Mouse (Mus musculus) MEL (cell line): Measurements from ENCODE around the gene Fam155a. TPM values are rescaled to one million over a fixed set of nuclear protein-coding genes. Genes with fewer than 3 reads are reported as not detected.

Source experiments
- DNase-seq: peaks from one replicate; pipeline ENCODE4 v3.0.0; 2011; ENCODE audit warnings: low read depth, low spot score
- H3K27ac ChIP-seq: 2 replicates; pipeline ENCODE4 v1.5.1; 2012; ENCODE audit warnings: low read depth, mild to moderate bottlenecking, control low read depth, low read length, moderate library complexity; ENCODE audit not compliant: control insufficient read depth
- H3K27me3 ChIP-seq, 2 experiments: fragments of 150-350 bp in 1 of 2; sonication (generic) in 1 of 2; 2 replicates each; pipeline ENCODE4 v1.6.1; 2012; ENCODE audit warnings: low read length in 2 of 2, mild to moderate bottlenecking in 2 of 2, improper control_type of control experiment in 1 of 2, moderate library complexity in 1 of 2; ENCODE audit not compliant: insufficient read depth in 2 of 2, control insufficient read depth in 1 of 2
- H3K36me3 ChIP-seq, 2 experiments: 2 replicates each; pipeline ENCODE4 v1.6.1; 2012 to 2014; ENCODE audit warnings: low read length in 2 of 2, improper control_type of control experiment in 1 of 2, inconsistent platforms in 1 of 2, mild to moderate bottlenecking in 1 of 2; ENCODE audit not compliant: insufficient read depth in 2 of 2, control insufficient read depth in 1 of 2
- H3K4me1 ChIP-seq, 2 experiments: fragments of 150-350 bp in 1 of 2; sonication (generic) in 1 of 2; 2 replicates each; pipeline ENCODE4 v1.6.1; 2012; ENCODE audit warnings: low read length in 2 of 2, improper control_type of control experiment in 1 of 2, mild to moderate bottlenecking in 1 of 2; ENCODE audit not compliant: insufficient read depth in 2 of 2, control insufficient read depth in 1 of 2
- H3K4me3 ChIP-seq, 2 experiments: fragments of 150-350 bp in 1 of 2; sonication (generic) in 1 of 2; 2 replicates each; pipeline ENCODE4 v1.5.1; 2012; ENCODE audit warnings: low read depth in 2 of 2, low read length in 2 of 2, mild to moderate bottlenecking in 2 of 2, moderate library complexity in 2 of 2, control low read depth in 1 of 2, improper control_type of control experiment in 1 of 2; ENCODE audit not compliant: control insufficient read depth in 1 of 2, insufficient read depth in 1 of 2
- H3K79me2 ChIP-seq: 2 replicates; pipeline ENCODE4 v1.6.1; 2012; ENCODE audit warnings: mild to moderate bottlenecking, low read length, moderate library complexity; ENCODE audit not compliant: control insufficient read depth, poor library complexity, insufficient read depth
- H3K9ac ChIP-seq: 2 replicates; pipeline ENCODE4 v1.6.1; 2012; ENCODE audit warnings: low read depth, mild to moderate bottlenecking, control low read depth, low read length, moderate library complexity; ENCODE audit not compliant: control insufficient read depth, poor library complexity, severe bottlenecking
- H3K9me3 ChIP-seq: fragments of 150-350 bp; sonication (generic); replicated peaks from 2 replicates; pipeline ENCODE4 v1.6.1; 2012; ENCODE audit warnings: mild to moderate bottlenecking, low read length, improper control_type of control experiment, moderate library complexity; ENCODE audit not compliant: insufficient read depth
- CHD2 ChIP-seq: IDR thresholded peaks from 2 replicates; pipeline ENCODE4 v1.6.1; 2011; ENCODE audit warnings: low read length, improper control_type of control experiment
- CTCF ChIP-seq, 3 experiments: IDR thresholded peaks in 2 of 3; conservative IDR thresholded peaks in 1 of 3; 2 replicates each; pipeline ENCODE4 v1.5.1; 2011 to 2012; ENCODE audit warnings: low read length in 3 of 3, low read depth in 2 of 3, mild to moderate bottlenecking in 2 of 3, improper control_type of control experiment in 1 of 3, inconsistent platforms in 1 of 3, mixed read lengths in 1 of 3, moderate library complexity in 1 of 3; ENCODE audit not compliant: control insufficient read depth in 1 of 3, insufficient read depth in 1 of 3, poor library complexity in 1 of 3, severe bottlenecking in 1 of 3
- E2F4 ChIP-seq: IDR thresholded peaks from 2 replicates; pipeline ENCODE4 v1.6.1; 2011; ENCODE audit warnings: low read depth, low read length, improper control_type of control experiment, borderline replicate concordance
- MXI1 ChIP-seq: IDR thresholded peaks from 2 replicates; pipeline ENCODE4 v1.6.1; 2011; ENCODE audit warnings: mild to moderate bottlenecking, low read depth, low read length, improper control_type of control experiment
- MYB ChIP-seq: IDR thresholded peaks from 2 replicates; pipeline ENCODE4 v1.6.1; 2011; ENCODE audit warnings: mild to moderate bottlenecking, low read depth, low read length, improper control_type of control experiment
- NELFE ChIP-seq: IDR thresholded peaks from 2 replicates; pipeline ENCODE4 v1.6.1; 2011; ENCODE audit warnings: low read depth, low read length, improper control_type of control experiment
- POLR2AphosphoS2 ChIP-seq: IDR thresholded peaks from 2 replicates; pipeline ENCODE4 v1.6.1; 2011; ENCODE audit warnings: low read length, improper control_type of control experiment
- RAD21 ChIP-seq: IDR thresholded peaks from 2 replicates; pipeline ENCODE4 v1.6.1; 2011; ENCODE audit warnings: mild to moderate bottlenecking, low read depth, low read length, improper control_type of control experiment
- SIN3A ChIP-seq: IDR thresholded peaks from 2 replicates; pipeline ENCODE4 v1.6.1; 2012; ENCODE audit warnings: low read length, improper control_type of control experiment, inconsistent platforms
- SMC3 ChIP-seq: IDR thresholded peaks from 2 replicates; pipeline ENCODE4 v1.6.1; 2011; ENCODE audit warnings: low read depth, low read length, improper control_type of control experiment
- TAL1 ChIP-seq: IDR thresholded peaks from 2 replicates; pipeline ENCODE4 v1.6.1; 2012; ENCODE audit warnings: mild to moderate bottlenecking, inconsistent platforms, low read length, moderate library complexity, mixed read lengths
- TBP ChIP-seq: IDR thresholded peaks from 2 replicates; pipeline ENCODE4 v1.8.0; 2011; ENCODE audit warnings: low read depth, low read length, improper control_type of control experiment
- UBTF ChIP-seq: IDR thresholded peaks from 2 replicates; pipeline ENCODE4 v1.6.1; 2012; ENCODE audit warnings: low read depth, mild to moderate bottlenecking, inconsistent platforms, low read length, improper control_type of control experiment, moderate library complexity, borderline replicate concordance; ENCODE audit not compliant: insufficient read depth
- ZMIZ1 ChIP-seq: IDR thresholded peaks from 2 replicates; pipeline ENCODE4 v1.6.1; 2012; ENCODE audit warnings: low read depth, mild to moderate bottlenecking, inconsistent platforms, low read length, improper control_type of control experiment, moderate library complexity
- ZNF384 ChIP-seq: IDR thresholded peaks from 2 replicates; pipeline ENCODE4 v1.6.1; 2012; ENCODE audit warnings: low read depth, mild to moderate bottlenecking, inconsistent platforms, low read length, improper control_type of control experiment
- polyA plus RNA-seq, 2 experiments: library from polyadenylated mRNA; stranded (reverse) in 1 of 2; unstranded in 1 of 2; fragments of >175 nt in 1 of 2; fragments of >200 nt in 1 of 2; gene quantifications; 2 replicates each; pipeline versions ENCODE4 v1.2.1 to v1.2.4; 2012; ENCODE audit warnings: low replicate concordance in 2 of 2, low read depth in 1 of 2; ENCODE audit not compliant: insufficient read length in 2 of 2, insufficient read depth in 1 of 2, missing spikeins in 1 of 2
- total RNA-seq: library from RNA; depleted of rRNA; stranded (reverse); fragments of 300-350 nt; gene quantifications from 2 replicates; pipeline ENCODE4 v1.2.3, GENCODE M21; 2012

Fam155a gene
- total and polyA plus RNA-seq, 3 experiments, result not detected

DNA sequence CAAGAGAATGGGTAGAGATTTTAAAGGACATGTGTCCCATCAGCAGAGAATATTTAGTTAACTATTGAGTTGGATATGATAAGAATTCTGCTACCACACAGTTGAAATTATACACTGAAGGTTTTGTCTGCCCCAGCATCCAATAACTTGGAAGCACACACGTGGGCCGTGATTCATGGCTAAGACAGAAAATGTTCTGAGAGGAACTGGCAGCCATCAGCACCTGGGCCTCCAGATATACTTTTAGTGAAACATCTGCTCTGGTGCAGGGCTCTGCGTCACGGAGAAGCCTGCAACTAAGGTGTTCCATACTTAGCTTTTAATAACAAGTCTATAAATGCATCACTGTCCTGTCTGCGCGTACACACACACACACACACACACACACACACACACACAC lies 24.8 kb upstream of the Fam155a start:
- Histone ChIP-seq H3K36me3 (no peaks in the 10 kb centered on the region), H3K79me2 (no peaks in the 10 kb centered on the region), H3K4me3 (no peak overlapping the region), H3K9ac (no peak overlapping the region), H3K27me3 (no peaks in the 10 kb centered on the region), H3K4me1 (no peaks in the 10 kb centered on the region), H3K9me3 (no peaks in the 10 kb centered on the region), H3K27ac (no peak overlapping the region)
- no peak for DNase-seq
- TF ChIP-seq TBP, result no peak
- no peak for TF ChIP-seq RAD21
- no peak for TF ChIP-seq NELFE
- no peak for TF ChIP-seq MYB
- TF ChIP-seq SMC3, result no peak
- no peak for TF ChIP-seq ZNF384
- no peak for TF ChIP-seq CHD2
- TF ChIP-seq ZMIZ1, result no peak
- TF ChIP-seq UBTF, result no peak

DNA sequence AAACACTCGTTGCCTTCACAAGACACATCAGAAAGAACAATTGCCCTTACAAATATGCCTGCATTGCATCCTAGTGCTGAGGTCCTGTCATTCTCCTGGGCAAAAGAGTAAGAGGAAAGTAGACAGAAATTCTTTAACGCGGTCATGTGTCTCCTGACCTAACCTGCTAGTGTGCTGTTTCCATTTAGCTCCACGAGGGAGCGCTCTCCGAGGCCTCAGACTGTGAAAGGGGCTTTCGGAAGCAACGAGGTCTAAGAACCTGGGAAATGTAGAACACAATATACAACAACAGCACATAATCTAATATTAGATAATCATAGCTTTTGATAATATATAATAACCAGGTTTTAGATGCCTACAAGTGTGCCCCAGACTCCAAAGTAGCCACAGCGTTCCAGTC lies 22.4 kb upstream of the Fam155a start:
- DNase-seq, result no peak
- Histone ChIP-seq H3K4me3 (no peak overlapping the region), H3K27me3 (no peaks in the 10 kb centered on the region), H3K27ac (no peak overlapping the region), H3K79me2 (no peaks in the 10 kb centered on the region), H3K9me3 (no peaks in the 10 kb centered on the region), H3K9ac (no peak overlapping the region), H3K36me3 (no peaks in the 10 kb centered on the region), H3K4me1 (no peaks in the 10 kb centered on the region)
- TF ChIP-seq POLR2AphosphoS2 (no peak), SIN3A (no peak), E2F4 (no peak), TAL1 (no peak), NELFE (no peak)

DNA sequence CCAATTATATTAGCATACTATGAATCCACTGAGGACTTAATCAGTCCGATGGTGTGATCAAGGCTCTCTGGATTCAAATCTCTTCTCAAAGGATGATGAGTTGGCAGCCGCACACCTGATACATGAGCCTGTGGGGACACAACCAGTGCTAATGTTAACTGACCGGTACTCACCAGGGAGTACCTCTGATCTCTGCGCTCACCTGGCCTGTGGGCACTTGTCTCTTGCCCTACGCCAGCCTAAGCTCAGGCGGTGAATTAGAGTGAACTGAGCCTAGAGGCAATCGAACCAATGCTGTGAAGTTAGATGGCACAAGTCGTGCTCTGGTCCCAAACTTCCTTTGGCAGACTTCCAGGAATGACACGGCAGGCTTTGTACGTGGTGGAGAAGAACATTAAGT lies 9.4 kb upstream of the Fam155a start:
- TF ChIP-seq CTCF (IDR thresholded peaks at IDR 0.05 in 2 of 3, conservative IDR thresholded peaks at IDR 0.05 in 1 of 3; ENCODE audit: control insufficient read depth in 1 of 3, insufficient read depth in 1 of 3, low read depth in 2 of 3, low read length in 3 of 3, poor library complexity in 1 of 3, severe bottlenecking in 1 of 3), result no peak
- TF ChIP-seq TBP, result no peak
- no peak for TF ChIP-seq CHD2
- no peak for TF ChIP-seq MXI1
- no peak for DNase-seq

More for the DNA sequence above, 9.4 kb upstream of the Fam155a start:
- H3K79me2 ChIP-seq, result no peaks in the 10 kb centered on the region
- no peaks in the 10 kb centered on the region for H3K27me3 ChIP-seq
- no peak overlapping the region for H3K27ac ChIP-seq
- no peak overlapping the region for H3K9ac ChIP-seq
- no peak overlapping the region for H3K4me3 ChIP-seq
- H3K4me1 ChIP-seq, result no peaks in the 10 kb centered on the region
- no peaks in the 10 kb centered on the region for H3K9me3 ChIP-seq
- H3K36me3 ChIP-seq, result no peaks in the 10 kb centered on the region
